Mouse (Mus musculus) monocyte, adult 59 days (primary cell): ENCODE measurements around the gene Tmem184b. TPM values are rescaled to one million over a fixed set of nuclear protein-coding genes. Genes with fewer than 3 reads are reported as not detected.

Experiments used
- total RNA-seq, 2 experiments: library from RNA; stranded (reverse); gene quantifications; one replicate each; pipeline ENCODE4 v1.2.4; 2023

Gene Tmem184b
- total RNA-seq: 100 to 1,000 TPM in 1 of 2 experiments, 10 to 100 TPM in 1; 94.0 to 114 TPM

DNA sequence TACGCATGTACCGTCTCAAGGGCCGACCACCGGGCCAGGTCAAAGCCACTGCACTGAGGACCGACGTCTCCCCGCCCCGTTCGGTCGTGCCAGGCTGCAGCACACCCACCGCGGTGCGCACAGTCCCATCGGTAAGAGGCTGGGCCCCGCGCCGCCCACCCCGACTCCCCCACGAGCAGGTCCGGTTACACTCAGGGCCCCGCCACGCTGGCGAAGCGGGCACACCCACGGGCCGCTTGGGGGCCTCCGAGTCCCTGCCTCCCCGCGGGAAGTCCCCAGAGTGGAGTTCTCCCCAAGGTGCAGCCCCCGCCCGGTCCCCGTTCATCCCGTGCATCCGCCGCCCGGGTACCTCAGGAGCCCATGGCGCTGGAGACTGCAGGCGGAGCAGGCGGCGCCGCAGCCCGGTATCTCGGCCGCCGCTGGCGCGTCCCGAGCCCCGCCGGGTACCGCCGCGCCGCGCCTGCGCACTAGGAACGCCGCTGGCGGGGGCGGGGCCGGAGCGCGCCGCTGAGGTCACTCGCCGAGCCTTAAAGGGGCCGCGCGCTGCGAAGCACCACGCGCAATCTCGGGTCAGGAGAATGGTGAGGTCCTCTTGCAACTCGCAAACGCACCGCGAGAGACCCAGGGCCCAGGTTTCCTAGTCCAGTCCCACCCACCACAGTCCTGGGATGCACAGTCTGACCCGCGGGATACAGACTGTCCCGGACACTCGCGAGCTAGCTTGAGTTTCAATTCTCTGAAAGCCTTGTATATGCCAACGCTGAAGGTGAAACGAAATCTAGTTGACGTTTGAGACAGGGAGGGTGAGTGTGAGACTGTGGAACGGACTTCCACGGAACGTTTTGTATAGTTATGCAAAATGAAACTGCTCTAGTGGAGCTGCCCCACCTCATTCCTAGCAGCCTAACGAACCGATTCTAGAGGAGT lies at the start of gene Tmem184b:
Gene Tmem184b (minus strand): TSS at position 734 of the 927 bp plus-strand sequence.

DNA sequence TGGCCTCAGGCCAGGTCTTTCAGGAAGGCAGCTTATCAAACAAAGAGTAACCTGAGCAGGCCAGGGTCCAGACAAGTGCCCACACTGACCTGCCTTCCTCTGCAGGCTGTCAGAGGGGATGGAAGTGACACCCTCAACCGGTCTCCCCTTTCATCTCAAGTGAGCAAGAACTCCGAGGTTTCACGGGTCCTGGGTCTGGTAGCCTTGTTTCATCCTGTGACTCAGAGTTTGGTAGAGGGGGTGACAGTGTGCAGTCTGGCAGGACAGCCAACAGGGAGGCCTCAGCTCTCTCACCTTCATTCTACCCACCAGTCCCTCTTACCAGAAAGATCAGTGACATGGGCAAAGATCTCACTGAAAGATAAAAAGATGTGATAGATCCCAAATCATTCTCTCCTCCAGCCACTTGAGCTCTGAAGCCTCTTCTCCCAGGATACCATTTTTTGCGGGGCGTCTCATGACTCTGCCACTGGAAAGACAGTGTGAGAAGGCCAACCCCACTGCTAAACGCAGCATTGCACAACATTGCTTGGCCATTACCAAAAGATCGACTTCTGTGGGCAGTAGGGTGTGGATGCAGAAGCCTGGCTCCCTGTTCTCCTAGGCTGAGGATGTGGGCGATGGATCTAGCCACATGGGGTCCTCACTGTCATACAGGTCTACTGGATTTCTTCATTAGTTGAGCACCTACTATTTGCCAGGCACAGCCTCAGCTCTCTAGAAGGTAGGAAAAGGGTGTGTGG lies 57.1 kb downstream of the Tmem184b start, which contains the start of gene Maff:
Gene Maff (plus strand): TSS at position 571 of the 743 bp plus-strand sequence.

DNA sequence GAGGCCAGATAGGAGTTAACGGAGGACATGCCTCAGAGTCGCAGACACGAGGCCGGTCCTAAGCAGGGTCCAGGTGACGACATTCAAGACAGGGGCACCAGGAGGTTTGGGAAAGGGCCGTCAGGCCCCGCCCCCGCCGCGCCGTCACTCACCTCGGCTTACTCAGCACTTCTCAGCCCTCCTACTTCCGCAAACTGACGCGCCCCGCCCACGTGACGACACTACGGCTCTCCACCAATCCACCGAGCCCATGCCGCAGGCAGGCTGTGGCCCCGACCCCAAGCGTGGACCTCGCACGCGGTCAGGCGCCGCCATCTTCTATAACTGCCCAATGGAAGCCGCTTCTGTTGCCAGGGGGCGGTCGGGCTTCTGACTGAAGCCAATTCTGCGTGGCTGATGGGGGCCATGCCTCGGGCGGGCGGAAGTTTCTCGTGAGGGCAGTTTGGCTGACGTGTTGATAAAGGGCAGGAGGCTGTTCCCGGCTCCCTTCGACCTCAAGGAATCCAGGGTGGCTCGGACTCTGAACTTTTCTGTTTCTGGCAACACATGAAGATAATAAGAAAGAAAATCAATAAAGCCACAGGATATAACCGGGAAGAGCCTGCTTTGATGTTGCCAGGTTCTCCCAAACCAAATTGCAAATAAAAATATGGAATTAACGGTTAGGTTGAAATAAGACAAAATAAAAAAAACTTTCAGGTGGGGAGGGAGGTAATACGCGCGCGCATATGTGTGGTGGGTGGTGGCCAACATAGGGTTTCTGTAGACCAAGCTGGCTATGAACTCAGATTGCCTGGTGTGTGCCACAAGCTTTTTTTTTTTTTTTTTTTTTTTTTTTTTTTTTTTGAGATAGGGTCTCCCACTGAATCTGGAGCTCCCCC lies 75.1 kb downstream of the Tmem184b start, which contains the start of gene Pla2g6:
Gene Pla2g6 (minus strand): TSS at position 333 of the 881 bp plus-strand sequence.

Other genes starting within 250 kb of the Tmem184b start
- not detected for gene Sox10, start 238.3 kb downstream of the Tmem184b start, total RNA-seq
- 10 to 100 TPM; 12.3 to 12.7 TPM for gene Pick1, start 174.4 kb downstream of the Tmem184b start, total RNA-seq
- gene Gm49486, start 174.2 kb downstream of the Tmem184b start, total RNA-seq: under 1 TPM in 1 of 2 experiments, not detected in 1; 0.21 TPM
- gene Slc16a8, start 148.8 kb downstream of the Tmem184b start, total RNA-seq: not detected
- gene Baiap2l2, start 118.0 kb downstream of the Tmem184b start, total RNA-seq: not detected
- gene Pla2g6, start 75.2 kb downstream of the Tmem184b start, total RNA-seq: 1 to 10 TPM; 4.7 to 7.8 TPM
- gene Maff, start 56.9 kb downstream of the Tmem184b start, total RNA-seq: 10 to 100 TPM; 70.0 to 72.2 TPM
- 100 to 1,000 TPM; 144 to 153 TPM for gene Csnk1e, start 52.0 kb upstream of the Tmem184b start, total RNA-seq
- not detected for gene Kcnj4, start 101.7 kb upstream of the Tmem184b start, total RNA-seq
- gene Kdelr3, start 112.8 kb upstream of the Tmem184b start, total RNA-seq: not detected
- 100 to 1,000 TPM; 237 to 241 TPM for gene Ddx17, start 143.2 kb upstream of the Tmem184b start, total RNA-seq
- gene Dmc1, start 201.5 kb upstream of the Tmem184b start, total RNA-seq: not detected